Mouse (Mus musculus) brain, embryonic 14.5 days (tissue): ENCODE results near the gene Cic.
"Not testable (repeated sequence)": the region's sequence is repeated elsewhere in the genome, so short reads cannot be mapped to it uniquely, and the experiment has no call there.

Experiments
- CTCF ChIP-seq: fragments of 200-500 bp; IDR thresholded peaks from 2 replicates; pipeline ENCODE4 v1.5.1; 2012; ENCODE audit warnings: inconsistent platforms, mild to moderate bottlenecking, moderate library complexity, borderline replicate concordance; ENCODE audit not compliant: insufficient read depth, insufficient read length; ENCODE audit errors: extremely low read depth
- POLR2A ChIP-seq: fragments of 200-500 bp; IDR thresholded peaks from 2 replicates; pipeline ENCODE4 v1.6.1; 2012; ENCODE audit warnings: mild to moderate bottlenecking, inconsistent platforms, borderline replicate concordance; ENCODE audit not compliant: poor library complexity, insufficient read depth, insufficient read length, severe bottlenecking; ENCODE audit errors: extremely low read depth

DNA sequence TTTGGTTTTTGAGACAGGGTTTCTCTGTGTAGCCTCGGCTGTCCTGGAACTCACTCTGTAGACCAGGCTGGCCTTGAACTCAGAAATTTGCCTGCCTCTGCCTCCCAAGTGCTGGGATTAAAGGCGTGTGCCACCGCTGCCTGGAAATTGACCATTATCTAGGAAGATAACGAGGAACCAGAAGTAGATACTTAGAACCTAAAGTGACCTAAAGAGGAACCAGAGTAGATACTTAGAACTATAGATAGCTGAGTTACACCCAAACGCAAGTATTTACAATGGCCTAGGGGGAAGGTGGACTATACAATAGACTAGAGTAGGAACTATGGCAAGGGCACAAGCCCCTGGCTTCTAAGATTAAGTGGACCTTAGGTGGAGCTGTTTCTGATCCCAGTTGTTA lies 1.8 kb upstream of the Cic start:
- TF ChIP-seq POLR2A, CTCF: not testable (repeated sequence)
